Mouse (Mus musculus): ENCODE results near the gene Dkk2. TPM values are rescaled to one million over a fixed set of nuclear protein-coding genes. Genes with fewer than 3 reads are reported as not detected.
A peak's percentile ranks its signal among the peaks of the same experiment; 100 is the strongest.
"Not testable (repeated sequence)": the region's sequence is repeated elsewhere in the genome, so short reads cannot be mapped to it uniquely, and the experiment has no call there.

Dkk2 gene
- polyA plus RNA-seq (2014; fragmentation: Nextera tagmentation; extraction: Ambion mirVana): 1.9 and 2.1 TPM in 2 replicates

- H3K27me3 ChIP-seq (ENCODE audit: insufficient read depth, low read length): peaks cover 36% of the 10 kb centered on the region
- peaks cover 15% of the 10 kb centered on the region for H3K4me1 ChIP-seq (ENCODE audit: insufficient read depth)
- TF ChIP-seq CTCF (IDR thresholded peaks at IDR 0.05; ENCODE audit: low read depth): no peak
- ATAC-seq (ENCODE audit: insufficient read depth) (peak; percentile 65), DNase-seq (peak; percentile 57)
- WGBS: under 1% methylated on average over 33 of the region's 33 CpGs
- H3K27ac ChIP-seq (ENCODE audit: low read depth): no peak within 1 kb of the TSS
- H3K36me3 ChIP-seq (ENCODE audit: insufficient read depth): no peaks in the 10 kb centered on the region
- peak within 1 kb of the TSS; percentile 90 for H3K4me2 ChIP-seq
- no peaks in the 10 kb centered on the region for H3K9me3 ChIP-seq (ENCODE audit: low read depth, low read length)
- peak within 1 kb of the TSS; percentile 32 for H3K9ac ChIP-seq
- H3K4me3 ChIP-seq (ENCODE audit: low read depth, low read length): peak within 1 kb of the TSS; percentile 44
Measured at GRCm38 (mm10) chr3:132085112-132085822, at the start of gene Dkk2. Dkk2 (plus strand) TSS chr3:132085292.

GRCm38 (mm10) chr3:132036704-132037103 is 48.4 kb upstream of the Dkk2 start:
- H3K4me1 ChIP-seq (ENCODE audit: insufficient read depth): peaks cover 6% of the 10 kb centered on the region; the same call in 1 of the 2 replicates
- TF ChIP-seq CTCF (IDR thresholded peaks at IDR 0.05; ENCODE audit: low read depth): no peak
- H3K4me2 ChIP-seq: no peak overlapping the region
- WGBS: 74% methylated on average over 2 of the region's 2 CpGs
- H3K36me3 ChIP-seq (ENCODE audit: insufficient read depth): no peaks in the 10 kb centered on the region
- no peak overlapping the region for H3K4me3 ChIP-seq (ENCODE audit: low read depth, low read length)
- no peak overlapping the region for H3K27ac ChIP-seq (ENCODE audit: low read depth)
- no peak overlapping the region for H3K9ac ChIP-seq
- no peaks in the 10 kb centered on the region for H3K27me3 ChIP-seq (ENCODE audit: insufficient read depth, low read length)
- DNase-seq (no peak), ATAC-seq (ENCODE audit: insufficient read depth) (no peak)
- no peaks in the 10 kb centered on the region for H3K9me3 ChIP-seq (ENCODE audit: low read depth, low read length)

GRCm38 (mm10) chr3:132037670-132038069 is 47.4 kb upstream of the Dkk2 start:
- DNase-seq (no peak), ATAC-seq (ENCODE audit: insufficient read depth) (peak; percentile 24; the same call in 1 of the 2 replicates)
- H3K36me3 ChIP-seq (ENCODE audit: insufficient read depth): no peaks in the 10 kb centered on the region
- peaks cover 6% of the 10 kb centered on the region; the same call in 1 of the 2 replicates for H3K4me1 ChIP-seq (ENCODE audit: insufficient read depth)
- WGBS: 40% methylated on average over 10 of the region's 10 CpGs
- no peak for TF ChIP-seq CTCF (IDR thresholded peaks at IDR 0.05; ENCODE audit: low read depth)
- H3K4me3 ChIP-seq (ENCODE audit: low read depth, low read length): no peak overlapping the region
- no peak overlapping the region for H3K9ac ChIP-seq
- H3K4me2 ChIP-seq: no peak overlapping the region
- no peaks in the 10 kb centered on the region for H3K27me3 ChIP-seq (ENCODE audit: insufficient read depth, low read length)
- no peaks in the 10 kb centered on the region for H3K9me3 ChIP-seq (ENCODE audit: low read depth, low read length)
- H3K27ac ChIP-seq (ENCODE audit: low read depth): no peak overlapping the region

- no peaks in the 10 kb centered on the region for H3K36me3 ChIP-seq (ENCODE audit: insufficient read depth)
- H3K9me3 ChIP-seq (ENCODE audit: low read depth, low read length): no peaks in the 10 kb centered on the region
- 72% methylated on average over 3 of the region's 3 CpGs for WGBS
- H3K9ac ChIP-seq: no peak overlapping the region
- ATAC-seq (ENCODE audit: insufficient read depth): no peak
- no peak overlapping the region for H3K27ac ChIP-seq (ENCODE audit: low read depth)
- H3K4me2 ChIP-seq: no peak overlapping the region
- H3K27me3 ChIP-seq (ENCODE audit: insufficient read depth, low read length): no peaks in the 10 kb centered on the region
- DNase-seq: no peak
- no peak for TF ChIP-seq CTCF (IDR thresholded peaks at IDR 0.05; ENCODE audit: low read depth)
- peaks cover 6% of the 10 kb centered on the region; the same call in 1 of the 2 replicates for H3K4me1 ChIP-seq (ENCODE audit: insufficient read depth)
- H3K4me3 ChIP-seq (ENCODE audit: low read depth, low read length): no peak overlapping the region
Measured at GRCm38 (mm10) chr3:132040066-132040465, 45.0 kb upstream of the Dkk2 start.

GRCm38 (mm10) chr3:132050884-132051457 is 34.1 kb upstream of the Dkk2 start:
- 72% methylated on average over 8 of the region's 8 CpGs for WGBS
- no peak overlapping the region for H3K4me2 ChIP-seq
- H3K27ac ChIP-seq (ENCODE audit: low read depth): no peak overlapping the region
- H3K4me1 ChIP-seq (ENCODE audit: insufficient read depth): no peaks in the 10 kb centered on the region
- no peak overlapping the region for H3K4me3 ChIP-seq (ENCODE audit: low read depth, low read length)
- ATAC-seq (ENCODE audit: insufficient read depth): no peak
- H3K27me3 ChIP-seq (ENCODE audit: insufficient read depth, low read length): no peaks in the 10 kb centered on the region
- no peak for TF ChIP-seq CTCF (IDR thresholded peaks at IDR 0.05; ENCODE audit: low read depth)
- H3K36me3 ChIP-seq (ENCODE audit: insufficient read depth): no peaks in the 10 kb centered on the region
- no peaks in the 10 kb centered on the region for H3K9me3 ChIP-seq (ENCODE audit: low read depth, low read length)
- no peak overlapping the region for H3K9ac ChIP-seq
- no peak for DNase-seq

GRCm38 (mm10) chr3:132062816-132063215 is 22.3 kb upstream of the Dkk2 start:
- ATAC-seq (ENCODE audit: insufficient read depth); H3K36me3 ChIP-seq (ENCODE audit: insufficient read depth); H3K27me3 ChIP-seq (ENCODE audit: insufficient read depth, low read length); H3K4me2 ChIP-seq; DNase-seq; H3K9me3 ChIP-seq (ENCODE audit: low read depth, low read length); H3K9ac ChIP-seq; H3K4me1 ChIP-seq (ENCODE audit: insufficient read depth); H3K27ac ChIP-seq (ENCODE audit: low read depth); H3K4me3 ChIP-seq (ENCODE audit: low read depth, low read length): not testable (repeated sequence)
- 64% methylated on average over 1 of the region's 1 CpGs for WGBS

GRCm38 (mm10) chr3:132063374-132063773 is 21.7 kb upstream of the Dkk2 start:
- Histone ChIP-seq H3K27me3 (ENCODE audit: insufficient read depth, low read length) (no peaks in the 10 kb centered on the region), H3K4me3 (ENCODE audit: low read depth, low read length) (no peak overlapping the region), H3K36me3 (ENCODE audit: insufficient read depth) (no peaks in the 10 kb centered on the region), H3K4me2 (no peak overlapping the region), H3K27ac (ENCODE audit: low read depth) (no peak overlapping the region), H3K9me3 (ENCODE audit: low read depth, low read length) (no peaks in the 10 kb centered on the region), H3K4me1 (ENCODE audit: insufficient read depth) (no peaks in the 10 kb centered on the region), H3K9ac (no peak overlapping the region)
- TF ChIP-seq CTCF (IDR thresholded peaks at IDR 0.05; ENCODE audit: low read depth): no peak
- DNase-seq (no peak), ATAC-seq (ENCODE audit: insufficient read depth) (no peak)
- 94% methylated on average over 3 of the region's 3 CpGs for WGBS
